Mouse (Mus musculus) forebrain, embryonic 16.5 days (tissue): ENCODE results near the gene Nlrp4c. TPM values are rescaled to one million over a fixed set of nuclear protein-coding genes. Genes with fewer than 3 reads are reported as not detected.

Experiments used
- ATAC-seq: fragments of 200-750 bp; cut with Nextera tagmentation; 2 replicates; pipeline ENCODE4 v1.8.0; 2017; ENCODE audit warnings: mild to moderate bottlenecking, moderate library complexity
- H3K27ac ChIP-seq: fragments of 300-500 bp; sonication (generic); 2 replicates; pipeline ENCODE4 v1.5.1; 2014; ENCODE audit warnings: low read length, control low read depth
- H3K27me3 ChIP-seq: fragments of 300-500 bp; sonication (generic); replicated peaks from 2 replicates; pipeline ENCODE4 v1.6.1; 2014; ENCODE audit warnings: low read length; ENCODE audit not compliant: control insufficient read depth, insufficient read depth
- H3K36me3 ChIP-seq: fragments of 300-500 bp; sonication (generic); 2 replicates; pipeline ENCODE4 v1.6.1; 2014; ENCODE audit not compliant: control insufficient read depth, insufficient read depth
- H3K4me1 ChIP-seq: fragments of 300-500 bp; sonication (generic); replicated peaks from 2 replicates; pipeline ENCODE4 v1.6.1; 2014; ENCODE audit warnings: low read length; ENCODE audit not compliant: control insufficient read depth, insufficient read depth
- H3K4me2 ChIP-seq: fragments of 300-500 bp; sonication (generic); 2 replicates; pipeline ENCODE4 v1.6.1; 2014; ENCODE audit warnings: mild to moderate bottlenecking, low read length, control low read depth
- H3K4me3 ChIP-seq: fragments of 300-500 bp; sonication (generic); replicated peaks from 2 replicates; pipeline ENCODE4 v1.5.1; 2014; ENCODE audit warnings: mild to moderate bottlenecking, low read length, control low read depth
- H3K9ac ChIP-seq: fragments of 300-500 bp; sonication (generic); replicated peaks from 2 replicates; pipeline ENCODE4 v1.6.1; 2014; ENCODE audit warnings: low read depth, low read length, control low read depth
- H3K9me3 ChIP-seq: fragments of 300-500 bp; sonication (generic); 2 replicates; pipeline ENCODE4 v1.6.1; 2016; ENCODE audit warnings: low read length; ENCODE audit not compliant: control insufficient read depth
- WGBS: fragments of 180-500 bp; shearing (Covaris S2); extraction: QIAGEN DNeasy Blood & Tissue Kit; methylation state at CpG from one replicate; pipeline ENCODE4 v1.1.7; 2014; 5-methylcytosine and 5-hydroxymethylcytosine counted together
- polyA plus RNA-seq: library from polyadenylated mRNA; unstranded; fragments of >200 nt; fragmentation: Nextera tagmentation; extraction: Ambion mirVana; gene quantifications from 2 replicates; pipeline ENCODE4 v1.2.1, GENCODE M21; 2015

Gene Nlrp4c
- polyA plus RNA-seq, 1 experiment from 2014 or later, result not detected

- WGBS, result 74% methylated on average over 3 of the region's 3 CpGs
- Histone ChIP-seq H3K27ac (no peak overlapping the region), H3K4me2 (no peak overlapping the region), H3K9ac (no peak overlapping the region), H3K4me1 (peaks cover 7% of the 10 kb centered on the region), H3K9me3 (no peaks in the 10 kb centered on the region), H3K36me3 (no peaks in the 10 kb centered on the region), H3K4me3 (no peak overlapping the region), H3K27me3 (no peaks in the 10 kb centered on the region)
- ATAC-seq, result no peak
Measured at GRCm38 (mm10) chr7:6139295-6139694, 94.3 kb downstream of the Nlrp4c start.

GRCm38 (mm10) chr7:6143991-6144531 lies 99.1 kb downstream of the Nlrp4c start:
- H3K27me3 ChIP-seq, result no peaks in the 10 kb centered on the region
- peak overlapping the region; percentile 33; the same call in 1 of the 2 replicates for H3K27ac ChIP-seq
- no peak overlapping the region for H3K9ac ChIP-seq
- no peak overlapping the region for H3K4me2 ChIP-seq
- WGBS, result 38% methylated on average over 2 of the region's 2 CpGs
- no peak overlapping the region for H3K4me3 ChIP-seq
- no peaks in the 10 kb centered on the region for H3K9me3 ChIP-seq
- ATAC-seq, result peak; percentile 51
- peaks cover 16% of the 10 kb centered on the region for H3K4me1 ChIP-seq
- no peaks in the 10 kb centered on the region for H3K36me3 ChIP-seq

- WGBS, result 84% methylated on average over 8 of the region's 8 CpGs
- no peak overlapping the region for H3K4me2 ChIP-seq
- H3K9me3 ChIP-seq, result no peaks in the 10 kb centered on the region
- no peak for ATAC-seq
- no peak overlapping the region for H3K27ac ChIP-seq
- H3K4me3 ChIP-seq, result no peak overlapping the region
- H3K27me3 ChIP-seq, result no peaks in the 10 kb centered on the region
- H3K36me3 ChIP-seq, result no peaks in the 10 kb centered on the region
- no peak overlapping the region for H3K9ac ChIP-seq
- H3K4me1 ChIP-seq, result peaks cover 19% of the 10 kb centered on the region
Measured at GRCm38 (mm10) chr7:6145423-6146188, 100.6 kb downstream of the Nlrp4c start.

- H3K27ac ChIP-seq, result no peak overlapping the region
- WGBS, result 88% methylated on average over 7 of the region's 7 CpGs
- peaks cover 19% of the 10 kb centered on the region for H3K4me1 ChIP-seq
Measured at GRCm38 (mm10) chr7:6146194-6146981, 101.4 kb downstream of the Nlrp4c start.

GRCm38 (mm10) chr7:6146982-6147325 lies 102.0 kb downstream of the Nlrp4c start:
- H3K4me1 ChIP-seq, result peaks cover 19% of the 10 kb centered on the region
- no peak for ATAC-seq
- WGBS, result 64% methylated on average over 2 of the region's 2 CpGs

More at GRCm38 (mm10) chr7:6146194-6146981, 101.4 kb downstream of the Nlrp4c start:
- no peak overlapping the region for H3K9ac ChIP-seq
- no peaks in the 10 kb centered on the region for H3K27me3 ChIP-seq
- H3K4me3 ChIP-seq, result no peak overlapping the region
- ATAC-seq, result no peak
- H3K9me3 ChIP-seq, result no peaks in the 10 kb centered on the region
- no peaks in the 10 kb centered on the region for H3K36me3 ChIP-seq
- no peak overlapping the region for H3K4me2 ChIP-seq

DNA sequence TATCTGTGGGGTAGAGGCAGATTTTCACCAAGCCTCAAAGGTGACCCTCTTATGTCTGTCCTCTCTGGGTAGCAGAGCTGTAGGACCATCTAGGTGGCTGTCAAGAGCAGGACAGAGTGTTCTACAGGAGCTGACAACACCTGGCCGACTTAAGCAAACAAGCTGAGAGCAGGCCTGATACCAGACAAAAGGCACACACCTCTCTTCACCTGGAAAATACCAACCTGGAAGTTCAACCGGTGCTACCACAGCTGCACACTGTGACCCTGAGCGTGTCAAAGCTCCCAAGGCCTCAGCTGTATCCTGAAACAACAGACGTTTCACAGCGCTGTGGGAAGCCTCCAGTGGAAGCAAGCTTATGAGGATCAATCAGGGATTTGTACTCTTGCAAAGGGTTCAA lies 102.7 kb downstream of the Nlrp4c start:
- 78% methylated on average over 5 of the region's 5 CpGs for WGBS
- Histone ChIP-seq H3K27me3 (no peaks in the 10 kb centered on the region), H3K27ac (no peak overlapping the region), H3K9ac (no peak overlapping the region), H3K4me2 (no peak overlapping the region), H3K36me3 (no peaks in the 10 kb centered on the region), H3K9me3 (no peaks in the 10 kb centered on the region), H3K4me1 (peaks cover 19% of the 10 kb centered on the region), H3K4me3 (no peak overlapping the region)
- no peak for ATAC-seq

More at GRCm38 (mm10) chr7:6146982-6147325, 102.0 kb downstream of the Nlrp4c start:
- no peak overlapping the region for H3K9ac ChIP-seq
- H3K27me3 ChIP-seq, result no peaks in the 10 kb centered on the region
- H3K9me3 ChIP-seq, result no peaks in the 10 kb centered on the region
- no peak overlapping the region for H3K4me3 ChIP-seq
- H3K4me2 ChIP-seq, result no peak overlapping the region
- H3K27ac ChIP-seq, result no peak overlapping the region
- no peaks in the 10 kb centered on the region for H3K36me3 ChIP-seq

DNA sequence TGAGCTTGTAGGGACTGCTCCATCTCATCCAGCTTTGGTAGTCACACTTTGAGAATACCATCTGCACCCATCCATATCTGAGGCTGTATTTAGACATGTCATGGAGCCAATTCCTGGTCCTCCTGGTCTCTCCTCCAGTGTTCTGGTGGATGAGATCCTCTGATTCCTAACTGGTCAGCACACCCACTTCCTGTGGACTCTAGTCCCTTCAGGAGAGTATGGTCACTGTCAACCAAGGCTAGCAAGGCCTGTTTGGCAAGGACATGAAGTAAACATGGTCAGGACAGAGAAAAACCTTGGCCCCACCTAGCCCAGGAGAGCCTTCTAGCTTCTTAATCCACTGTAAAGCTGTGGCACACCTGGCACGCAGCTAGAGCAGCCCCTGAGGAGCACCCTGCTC lies 106.3 kb downstream of the Nlrp4c start:
- WGBS, result 100% methylated on average over 1 of the region's 1 CpGs
- Histone ChIP-seq H3K27me3 (no peaks in the 10 kb centered on the region), H3K9ac (no peak overlapping the region), H3K4me2 (no peak overlapping the region), H3K9me3 (no peaks in the 10 kb centered on the region), H3K36me3 (no peaks in the 10 kb centered on the region), H3K4me1 (peaks cover 24% of the 10 kb centered on the region), H3K27ac (no peak overlapping the region), H3K4me3 (no peak overlapping the region)
- ATAC-seq, result no peak

DNA sequence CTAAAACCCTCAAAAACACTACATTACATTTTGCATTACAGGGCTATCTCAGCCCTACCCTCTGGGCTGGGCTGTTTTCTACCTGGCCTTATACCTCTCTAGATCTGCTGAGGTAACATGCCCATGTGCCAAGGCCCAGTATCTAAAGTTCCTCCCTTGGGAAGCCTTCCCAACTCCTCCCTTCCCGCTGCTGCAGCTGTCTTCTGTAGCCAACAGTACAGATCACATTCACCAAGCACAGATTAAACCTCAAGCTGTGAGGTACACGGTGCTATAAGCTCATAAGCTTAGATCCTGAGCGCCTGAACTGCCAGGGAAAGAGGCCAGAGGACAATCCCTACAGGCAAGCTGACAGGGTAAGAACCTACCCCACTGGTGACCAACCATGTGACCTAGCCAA lies 107.1 kb downstream of the Nlrp4c start:
- no peak overlapping the region for H3K9ac ChIP-seq
- H3K27me3 ChIP-seq, result no peaks in the 10 kb centered on the region
- H3K36me3 ChIP-seq, result no peaks in the 10 kb centered on the region
- H3K4me1 ChIP-seq, result peaks cover 28% of the 10 kb centered on the region
- H3K27ac ChIP-seq, result no peak overlapping the region
- no peak overlapping the region for H3K4me2 ChIP-seq
- WGBS, result 84% methylated on average over 3 of the region's 3 CpGs
- H3K9me3 ChIP-seq, result no peaks in the 10 kb centered on the region
- no peak overlapping the region for H3K4me3 ChIP-seq
- no peak for ATAC-seq

DNA sequence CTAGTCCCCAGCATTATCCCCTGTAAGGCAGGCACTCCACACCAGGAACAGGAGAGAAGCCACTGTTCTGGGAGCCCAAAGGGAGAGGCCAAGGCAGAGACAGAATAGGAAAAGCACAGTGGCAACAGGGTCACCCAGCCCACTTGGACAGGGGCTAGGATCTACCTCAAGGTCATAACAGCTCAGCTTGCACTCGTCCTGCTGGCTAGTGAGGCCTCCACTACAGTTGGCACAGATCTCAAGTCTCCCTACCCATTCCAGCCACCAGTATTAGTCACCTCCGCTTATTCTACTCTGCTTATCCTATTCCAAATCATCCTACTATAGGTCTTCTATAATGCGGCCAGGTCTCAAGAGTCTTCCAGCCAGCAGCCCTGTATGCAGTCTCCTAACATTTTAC lies 108.2 kb downstream of the Nlrp4c start:
- no peak for ATAC-seq

More for the DNA sequence above, 108.2 kb downstream of the Nlrp4c start:
- Histone ChIP-seq H3K4me1 (peaks cover 28% of the 10 kb centered on the region), H3K9ac (no peak overlapping the region), H3K27me3 (no peaks in the 10 kb centered on the region), H3K4me2 (no peak overlapping the region), H3K9me3 (no peaks in the 10 kb centered on the region), H3K4me3 (no peak overlapping the region), H3K27ac (no peak overlapping the region), H3K36me3 (no peaks in the 10 kb centered on the region)
- 90% methylated on average over 3 of the region's 3 CpGs for WGBS
